Mouse (Mus musculus) forebrain, embryonic 15.5 days (tissue): ENCODE measurements around the gene Vgll4. TPM values are rescaled to one million over a fixed set of nuclear protein-coding genes. Genes with fewer than 3 reads are reported as not detected.

ENCODE experiments used
- ATAC-seq: fragments of 200-750 bp; cut with Nextera tagmentation; replicated peaks from 2 replicates; pipeline ENCODE4 v1.8.0; 2017; ENCODE audit warnings: mild to moderate bottlenecking, moderate TSS enrichment, moderate library complexity
- H3K27ac ChIP-seq: fragments of 300-500 bp; sonication (generic); replicated peaks from 2 replicates; pipeline ENCODE4 v1.5.1; 2015; ENCODE audit warnings: mild to moderate bottlenecking, inconsistent platforms
- H3K27me3 ChIP-seq: fragments of 300-500 bp; sonication (generic); 2 replicates; pipeline ENCODE4 v1.6.1; 2015; ENCODE audit warnings: inconsistent platforms
- H3K36me3 ChIP-seq: fragments of 300-500 bp; sonication (generic); 2 replicates; pipeline ENCODE4 v1.6.1; 2015; ENCODE audit warnings: mild to moderate bottlenecking, inconsistent platforms
- H3K4me1 ChIP-seq: fragments of 300-500 bp; sonication (generic); 2 replicates; pipeline ENCODE4 v1.6.1; 2015; ENCODE audit warnings: inconsistent platforms
- H3K4me2 ChIP-seq: fragments of 300-500 bp; sonication (generic); replicated peaks from 2 replicates; pipeline ENCODE4 v1.6.1; 2015; ENCODE audit warnings: mild to moderate bottlenecking, inconsistent platforms
- H3K4me3 ChIP-seq: fragments of 300-500 bp; sonication (generic); 2 replicates; pipeline ENCODE4 v1.5.1; 2015; ENCODE audit warnings: mild to moderate bottlenecking, inconsistent platforms
- H3K9ac ChIP-seq: fragments of 300-500 bp; sonication (generic); replicated peaks from 2 replicates; pipeline ENCODE4 v1.6.1; 2015; ENCODE audit warnings: mild to moderate bottlenecking, inconsistent platforms
- H3K9me3 ChIP-seq: fragments of 300-500 bp; sonication (generic); 2 replicates; pipeline ENCODE4 v1.6.1; 2016; ENCODE audit warnings: inconsistent platforms
- WGBS: fragments of 180-500 bp; shearing (Covaris S2); methylation state at CpG from one replicate; pipeline ENCODE4 v1.1.7; 2015; ENCODE audit warnings: mixed read lengths; 5-methylcytosine and 5-hydroxymethylcytosine counted together
- polyA plus RNA-seq: library from polyadenylated mRNA; unstranded; fragments of >200 nt; fragmentation: Nextera tagmentation; extraction: Ambion mirVana; gene quantifications from 2 replicates; pipeline ENCODE4 v1.2.1, GENCODE M21; 2015

Gene Vgll4
- polyA plus RNA-seq, 1 experiment from 2014 or later, result 83.1 TPM

DNA sequence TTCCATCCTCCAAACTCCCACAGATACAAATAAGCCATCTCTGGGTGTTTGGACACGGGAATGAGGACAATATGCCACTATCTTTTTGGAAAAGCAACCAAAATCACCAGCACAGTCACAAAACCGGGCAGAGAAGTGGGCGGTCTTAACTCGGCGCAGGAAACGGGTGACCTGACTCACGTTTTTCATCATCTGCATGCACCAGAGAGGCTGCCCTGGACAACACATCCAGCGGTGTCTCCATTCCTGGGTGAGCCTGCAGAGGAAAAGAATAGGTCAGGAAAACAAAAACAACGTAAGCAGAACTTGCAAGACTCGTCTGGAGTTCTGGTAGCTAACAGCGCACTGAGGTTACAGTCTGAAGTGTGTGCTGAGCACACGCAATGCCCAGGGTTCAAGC is 12.0 kb downstream of the Vgll4 start:
- no peak for ATAC-seq
- WGBS, result 80% methylated on average over 12 of the region's 12 CpGs
- H3K36me3 ChIP-seq, result no peaks in the 10 kb centered on the region

DNA sequence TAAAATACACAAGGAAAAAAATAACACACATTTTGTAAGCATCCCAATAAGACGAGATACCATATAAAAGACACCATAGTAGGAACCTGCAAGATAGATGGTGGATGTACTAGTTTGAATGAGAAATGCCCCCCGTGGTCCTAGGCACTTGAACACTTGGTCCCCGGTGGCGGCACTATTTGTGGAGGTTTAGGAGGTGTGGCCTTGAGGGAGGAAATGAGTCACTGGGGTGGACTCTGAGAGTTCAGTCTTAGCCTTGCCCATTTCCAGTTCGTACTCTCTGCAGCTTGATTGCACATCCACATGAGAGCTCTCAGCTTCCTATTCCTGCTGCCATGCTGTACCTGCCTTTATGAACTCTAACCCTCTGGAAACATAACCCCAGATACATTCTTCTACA is 15.3 kb downstream of the Vgll4 start:
- Histone ChIP-seq H3K9ac (no peak overlapping the region), H3K9me3 (no peaks in the 10 kb centered on the region), H3K4me2 (no peak overlapping the region), H3K4me1 (peaks cover 20% of the 10 kb centered on the region), H3K27ac (no peak overlapping the region), H3K4me3 (no peak overlapping the region), H3K36me3 (no peaks in the 10 kb centered on the region), H3K27me3 (no peaks in the 10 kb centered on the region)
- ATAC-seq, result no peak
- 88% methylated on average over 5 of the region's 5 CpGs for WGBS

More for the DNA sequence above, 12.0 kb downstream of the Vgll4 start:
- no peak overlapping the region for H3K27ac ChIP-seq
- no peak overlapping the region for H3K4me3 ChIP-seq
- H3K4me1 ChIP-seq, result peaks cover under 1% of the 10 kb centered on the region
- no peak overlapping the region for H3K4me2 ChIP-seq
- H3K9ac ChIP-seq, result no peak overlapping the region
- H3K27me3 ChIP-seq, result no peaks in the 10 kb centered on the region
- no peaks in the 10 kb centered on the region for H3K9me3 ChIP-seq

DNA sequence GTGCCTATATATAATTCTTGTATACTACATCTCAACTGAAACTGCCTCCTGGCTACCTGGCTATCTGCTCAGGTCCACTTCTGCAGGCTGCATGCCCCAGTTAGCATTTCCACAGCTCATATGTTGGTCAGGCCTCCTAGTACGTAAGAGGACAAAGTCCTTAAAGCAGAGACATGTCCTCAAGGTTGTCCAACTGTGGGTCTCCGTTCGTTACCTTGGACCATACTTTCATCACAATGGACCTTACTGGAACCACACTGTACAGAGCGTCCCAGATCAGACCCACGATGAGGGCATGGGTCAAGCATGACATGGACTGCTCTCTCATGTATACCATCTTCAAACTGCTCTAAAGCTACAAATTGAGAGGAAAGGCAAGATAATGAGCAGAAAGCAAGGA is 16.2 kb downstream of the Vgll4 start:
- Histone ChIP-seq H3K4me1 (peaks cover 20% of the 10 kb centered on the region), H3K9ac (no peak overlapping the region), H3K27me3 (no peaks in the 10 kb centered on the region), H3K4me3 (no peak overlapping the region), H3K4me2 (no peak overlapping the region), H3K36me3 (no peaks in the 10 kb centered on the region), H3K9me3 (no peaks in the 10 kb centered on the region), H3K27ac (no peak overlapping the region)
- no peak for ATAC-seq
- WGBS, result 96% methylated on average over 5 of the region's 5 CpGs

DNA sequence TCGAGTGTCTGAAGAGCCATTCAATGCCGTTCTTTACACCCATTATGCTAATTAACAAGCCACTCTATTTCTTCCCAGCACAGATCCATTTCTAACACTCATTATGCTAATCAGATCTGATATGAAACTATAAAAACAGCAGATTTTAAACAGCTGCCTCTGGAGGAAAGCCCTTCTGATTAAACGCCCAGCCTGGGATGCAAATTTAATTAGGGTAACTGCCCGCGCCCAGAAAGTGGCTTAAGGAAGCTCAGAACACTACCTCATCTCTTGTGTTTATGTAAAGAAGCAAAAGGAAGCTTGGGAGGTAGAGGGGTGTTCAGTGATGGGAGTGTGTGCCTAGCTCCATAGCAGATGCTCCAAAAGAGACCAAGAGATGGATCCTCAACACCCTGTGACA is 17.4 kb downstream of the Vgll4 start:
- peak overlapping the region; percentile 82 for H3K27ac ChIP-seq
- ATAC-seq, result peak; percentile 84
- H3K9ac ChIP-seq, result no peak overlapping the region
- no peaks in the 10 kb centered on the region for H3K36me3 ChIP-seq
- 9% methylated on average over 5 of the region's 5 CpGs for WGBS
- peaks cover 20% of the 10 kb centered on the region for H3K4me1 ChIP-seq
- no peak overlapping the region for H3K4me3 ChIP-seq
- no peaks in the 10 kb centered on the region for H3K9me3 ChIP-seq
- no peak overlapping the region for H3K4me2 ChIP-seq
- H3K27me3 ChIP-seq, result no peaks in the 10 kb centered on the region

DNA sequence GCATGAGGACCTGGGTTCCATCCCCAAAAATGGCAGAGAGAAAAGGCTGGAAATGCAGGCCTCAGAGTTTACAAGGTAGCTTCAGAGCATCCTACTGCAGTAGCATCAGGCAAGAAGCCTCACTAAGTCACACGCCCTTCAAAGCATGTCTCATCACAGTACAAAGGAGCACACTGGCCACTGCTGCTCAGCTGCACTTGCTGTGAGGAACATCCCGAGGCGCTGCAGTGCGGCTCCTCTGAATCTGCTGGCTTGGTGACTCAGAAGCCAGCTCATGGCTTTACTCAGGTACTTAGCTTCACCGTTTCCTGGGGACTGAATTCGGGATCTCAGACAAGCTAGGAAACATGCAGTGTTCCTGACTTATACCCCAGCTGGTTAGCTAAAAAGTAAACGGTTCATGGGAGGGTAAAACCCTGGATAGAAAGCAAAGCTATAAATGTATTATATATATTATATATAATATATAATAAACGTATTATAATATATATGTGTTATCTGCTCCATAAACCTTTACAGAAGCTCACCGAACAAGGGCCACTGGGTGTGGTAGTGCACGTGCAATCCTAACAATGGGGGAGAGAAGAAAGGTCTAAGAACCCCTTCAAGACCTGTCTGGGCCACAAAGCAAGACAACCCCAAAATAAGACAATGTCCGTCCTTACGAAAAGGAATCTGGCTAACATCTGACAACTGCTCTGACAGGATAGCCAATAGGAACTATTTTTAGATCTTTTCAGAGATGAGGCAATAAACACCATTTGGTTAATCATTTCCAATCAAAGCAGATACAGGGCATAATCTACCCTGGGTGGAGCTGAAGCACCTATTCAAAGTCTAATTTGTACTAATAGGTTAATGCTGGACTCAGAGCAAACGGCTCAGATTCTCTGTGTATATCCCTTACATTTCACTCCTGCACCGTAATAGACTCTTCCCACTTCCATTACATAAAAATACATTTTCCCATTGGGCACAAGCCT is 25.0 kb downstream of the Vgll4 start:
- H3K4me1 ChIP-seq, result no peaks in the 10 kb centered on the region
- 88% methylated on average over 14 of the region's 14 CpGs for WGBS
- H3K4me3 ChIP-seq, result no peak overlapping the region
- ATAC-seq, result no peak
- no peaks in the 10 kb centered on the region for H3K36me3 ChIP-seq
- H3K27me3 ChIP-seq, result no peaks in the 10 kb centered on the region
- H3K27ac ChIP-seq, result no peak overlapping the region
- no peaks in the 10 kb centered on the region for H3K9me3 ChIP-seq
- H3K9ac ChIP-seq, result no peak overlapping the region
- no peak overlapping the region for H3K4me2 ChIP-seq

DNA sequence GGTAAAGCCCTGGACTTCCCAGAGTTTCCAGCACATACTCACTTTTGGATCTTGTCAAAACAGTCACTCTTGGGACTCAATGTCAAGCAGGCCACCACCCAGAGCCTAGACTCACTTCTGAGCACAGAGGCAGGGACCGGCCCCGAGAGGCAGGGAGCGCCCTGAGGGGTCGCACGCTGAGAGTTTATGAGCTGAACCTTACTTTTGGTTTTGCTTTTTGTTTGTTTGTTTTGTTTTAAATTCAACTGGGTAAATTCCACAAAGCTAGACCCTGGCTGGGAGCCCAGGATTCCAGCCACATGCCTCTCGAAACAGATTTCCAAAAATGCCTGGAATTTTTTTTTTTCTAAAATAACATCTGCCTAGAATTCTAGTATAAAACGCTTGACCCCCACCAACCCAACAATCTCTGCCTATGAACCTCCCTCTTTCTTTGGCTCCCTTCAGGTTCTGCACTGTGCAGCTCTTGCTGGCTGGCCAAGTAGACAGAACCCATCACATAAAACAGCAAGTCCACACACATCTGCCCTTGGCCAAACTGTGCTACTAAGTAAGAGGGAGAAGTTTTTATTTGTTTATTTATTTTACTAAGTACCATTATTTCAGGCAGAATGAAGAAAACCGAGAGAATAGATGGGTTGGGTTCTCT is 28.5 kb downstream of the Vgll4 start:
- no peaks in the 10 kb centered on the region for H3K9me3 ChIP-seq
- no peak overlapping the region for H3K4me2 ChIP-seq
- H3K27me3 ChIP-seq, result no peaks in the 10 kb centered on the region
- no peaks in the 10 kb centered on the region for H3K4me1 ChIP-seq
- no peak overlapping the region for H3K9ac ChIP-seq
- 78% methylated on average over 8 of the region's 8 CpGs for WGBS
- no peak overlapping the region for H3K4me3 ChIP-seq
- no peak for ATAC-seq
- H3K36me3 ChIP-seq, result no peaks in the 10 kb centered on the region
- H3K27ac ChIP-seq, result no peak overlapping the region

DNA sequence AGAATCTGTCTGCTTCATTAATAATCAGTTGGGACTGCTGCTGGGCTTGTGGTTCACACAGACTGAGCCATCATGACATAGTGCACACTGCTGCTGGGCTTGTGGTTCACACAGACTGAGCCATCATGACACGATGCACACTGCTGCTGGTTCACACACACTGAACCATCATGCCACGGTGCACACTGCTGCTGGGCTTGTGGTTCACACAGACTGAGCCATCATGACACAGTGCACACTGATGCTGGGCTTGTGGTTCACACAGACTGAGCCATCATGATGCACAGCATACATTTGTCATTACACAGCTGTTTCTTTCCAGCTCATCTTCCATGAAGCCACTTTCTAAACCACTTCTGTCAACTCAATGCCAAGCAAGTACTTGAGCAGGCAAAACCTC is 30.1 kb downstream of the Vgll4 start:
- no peak overlapping the region for H3K4me2 ChIP-seq
- no peaks in the 10 kb centered on the region for H3K4me1 ChIP-seq
- H3K36me3 ChIP-seq, result no peaks in the 10 kb centered on the region
- WGBS, result 86% methylated on average over 2 of the region's 2 CpGs
- no peak for ATAC-seq
- H3K27me3 ChIP-seq, result no peaks in the 10 kb centered on the region
- no peak overlapping the region for H3K27ac ChIP-seq
- H3K9ac ChIP-seq, result no peak overlapping the region
- H3K4me3 ChIP-seq, result no peak overlapping the region
- H3K9me3 ChIP-seq, result no peaks in the 10 kb centered on the region

DNA sequence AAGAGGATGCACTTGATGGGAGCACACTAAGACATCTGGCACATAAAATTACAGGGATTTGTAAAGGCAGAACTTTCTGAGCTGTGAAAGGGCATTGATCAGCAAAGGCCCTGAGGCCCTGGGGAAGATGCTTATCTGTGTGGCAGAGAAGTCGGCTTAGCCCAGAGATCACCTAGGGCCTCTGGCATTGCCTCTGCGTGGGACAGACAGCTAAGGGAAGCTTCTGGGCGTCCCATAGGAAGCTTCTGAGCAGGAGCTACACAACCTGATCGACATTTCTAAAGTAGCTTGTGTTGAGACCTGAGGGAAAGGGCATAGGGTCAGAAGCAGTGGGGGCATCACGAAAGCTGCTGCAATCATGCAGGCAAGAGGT is 32.9 kb downstream of the Vgll4 start:
- Histone ChIP-seq H3K27me3 (no peaks in the 10 kb centered on the region), H3K4me1 (peaks cover under 1% of the 10 kb centered on the region; the same call in 1 of the 2 replicates), H3K9ac (no peak overlapping the region), H3K36me3 (no peaks in the 10 kb centered on the region), H3K4me2 (no peak overlapping the region), H3K4me3 (no peak overlapping the region), H3K9me3 (no peaks in the 10 kb centered on the region), H3K27ac (no peak overlapping the region)
- 85% methylated on average over 5 of the region's 5 CpGs for WGBS
- no peak for ATAC-seq

DNA sequence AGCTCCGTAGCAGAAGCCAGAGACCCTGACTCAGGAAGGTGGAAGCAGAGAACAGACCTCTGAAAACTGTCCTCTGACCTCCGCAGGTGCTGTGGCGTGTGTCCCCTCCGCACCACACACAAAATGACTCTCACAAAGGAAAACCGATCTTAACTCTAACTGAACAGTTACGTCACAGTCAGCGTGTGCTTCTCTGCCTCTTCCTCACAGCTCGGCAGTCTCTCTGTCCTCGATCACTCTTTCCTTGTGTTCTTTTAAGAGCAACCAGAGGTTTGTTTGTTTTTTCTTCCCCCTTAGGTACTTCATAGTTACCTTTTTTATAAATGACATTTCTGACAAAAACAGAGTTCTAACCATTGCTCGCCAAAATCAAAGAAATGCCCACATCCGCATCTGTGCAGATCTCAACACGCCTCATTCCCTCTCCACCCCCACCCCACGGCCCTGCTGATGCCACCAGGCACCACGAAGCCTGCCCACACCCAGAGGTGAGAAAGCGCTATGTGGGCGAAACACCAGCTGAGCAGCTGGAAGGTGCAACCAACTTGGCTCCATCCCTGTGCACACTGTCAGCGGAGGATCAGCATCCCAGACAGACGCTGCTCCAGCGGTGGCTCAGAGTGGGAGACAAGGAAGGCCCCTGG is 33.4 kb downstream of the Vgll4 start:
- H3K4me2 ChIP-seq, result no peak overlapping the region
- no peak overlapping the region for H3K4me3 ChIP-seq
- no peak overlapping the region for H3K27ac ChIP-seq
- H3K36me3 ChIP-seq, result no peaks in the 10 kb centered on the region
- ATAC-seq, result no peak
- no peaks in the 10 kb centered on the region for H3K9me3 ChIP-seq
- no peak overlapping the region for H3K9ac ChIP-seq
- no peaks in the 10 kb centered on the region for H3K27me3 ChIP-seq
- H3K4me1 ChIP-seq, result peaks cover 6% of the 10 kb centered on the region
- WGBS, result 83% methylated on average over 19 of the region's 19 CpGs

DNA sequence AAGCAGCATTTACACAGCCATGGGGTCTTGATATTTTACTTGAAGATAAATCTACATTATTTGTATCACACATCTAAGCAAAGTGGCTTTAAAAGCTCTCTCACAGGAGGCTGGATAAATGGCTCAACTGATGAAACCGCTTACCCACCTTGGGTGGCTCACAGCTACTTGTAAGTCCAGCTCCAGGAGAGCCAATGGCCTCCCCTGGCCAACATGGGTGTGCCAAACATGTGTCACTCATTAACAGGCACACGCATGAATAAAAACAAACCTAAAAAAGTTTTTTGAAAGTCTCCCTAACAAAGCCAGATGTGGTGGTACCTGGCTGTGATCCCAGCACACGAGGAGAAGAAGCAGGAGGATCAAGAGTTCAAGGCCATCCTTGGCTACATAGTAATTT is 34.4 kb downstream of the Vgll4 start:
- no peaks in the 10 kb centered on the region for H3K9me3 ChIP-seq
- no peak for ATAC-seq
- H3K4me3 ChIP-seq, result no peak overlapping the region
- H3K36me3 ChIP-seq, result no peaks in the 10 kb centered on the region
- no peak overlapping the region for H3K27ac ChIP-seq
- H3K4me1 ChIP-seq, result peaks cover 16% of the 10 kb centered on the region
- H3K27me3 ChIP-seq, result no peaks in the 10 kb centered on the region
- 81% methylated on average over 3 of the region's 3 CpGs for WGBS
- H3K4me2 ChIP-seq, result no peak overlapping the region
- H3K9ac ChIP-seq, result no peak overlapping the region

DNA sequence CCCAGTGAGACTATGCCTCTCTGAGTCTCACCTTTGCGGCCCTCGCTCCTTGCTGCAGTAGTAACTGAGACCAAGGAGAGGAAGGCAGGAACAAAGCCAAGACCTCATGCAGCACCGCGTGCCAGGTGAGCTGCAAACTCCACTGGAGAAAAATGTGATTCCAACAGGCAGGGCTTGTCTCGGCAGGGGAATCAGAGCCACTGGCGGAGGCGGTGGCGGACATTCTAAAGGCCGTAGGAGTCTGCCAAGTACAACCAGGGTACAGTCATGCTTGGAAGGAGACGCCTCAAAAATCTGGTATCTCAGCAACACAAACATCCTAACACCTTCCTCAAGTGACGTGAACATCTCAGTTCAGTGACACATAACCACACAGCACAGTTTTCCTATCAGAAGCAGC is 35.7 kb downstream of the Vgll4 start:
- no peak overlapping the region for H3K27ac ChIP-seq
- H3K36me3 ChIP-seq, result no peaks in the 10 kb centered on the region
- H3K9ac ChIP-seq, result no peak overlapping the region
- no peak overlapping the region for H3K4me2 ChIP-seq
- peaks cover 26% of the 10 kb centered on the region for H3K4me1 ChIP-seq
- H3K9me3 ChIP-seq, result no peaks in the 10 kb centered on the region
- no peaks in the 10 kb centered on the region for H3K27me3 ChIP-seq
- WGBS, result 80% methylated on average over 11 of the region's 11 CpGs
- no peak overlapping the region for H3K4me3 ChIP-seq
- ATAC-seq, result no peak

DNA sequence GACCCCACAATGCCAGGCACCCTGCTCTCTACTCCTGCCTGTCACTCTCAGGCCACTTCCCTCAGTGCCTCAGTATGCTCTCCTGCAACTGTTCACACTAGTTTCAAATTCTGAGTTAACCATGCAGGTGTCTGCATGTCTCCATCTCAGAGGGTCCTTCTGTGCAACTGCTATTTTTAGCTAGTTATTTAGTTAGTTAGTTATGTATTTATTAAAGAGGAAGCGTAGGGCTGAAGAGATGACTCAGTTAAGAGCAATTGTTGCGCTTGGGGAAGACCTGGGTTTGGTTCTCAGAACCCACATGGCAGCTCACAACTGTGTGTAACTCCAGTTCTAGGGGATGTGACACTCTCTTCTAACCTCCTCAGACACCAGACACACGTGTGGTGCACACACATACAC is 36.8 kb downstream of the Vgll4 start:
- no peak overlapping the region for H3K9ac ChIP-seq
- H3K27me3 ChIP-seq, result no peaks in the 10 kb centered on the region
- WGBS, result 92% methylated on average over 3 of the region's 3 CpGs
- H3K4me3 ChIP-seq, result no peak overlapping the region
- no peak overlapping the region for H3K4me2 ChIP-seq
- no peaks in the 10 kb centered on the region for H3K36me3 ChIP-seq
- H3K9me3 ChIP-seq, result no peaks in the 10 kb centered on the region
- no peak for ATAC-seq
- peaks cover 29% of the 10 kb centered on the region for H3K4me1 ChIP-seq
- no peak overlapping the region for H3K27ac ChIP-seq
